Mouse (Mus musculus) liver, adult 2 months (tissue): ENCODE data around the gene Dync2li1. TPM values are rescaled to one million over a fixed set of nuclear protein-coding genes. Genes with fewer than 3 reads are reported as not detected.

Experiments
- DNase-seq: peaks from one replicate; pipeline ENCODE4 v3.0.0-alpha.2; 2011; ENCODE audit warnings: low read depth, low spot score; ENCODE audit errors: extremely low read depth
- H3K27ac ChIP-seq: fragments of 200-500 bp; replicated peaks from 2 replicates; pipeline ENCODE4 v1.5.1; 2012; ENCODE audit warnings: low read depth, mild to moderate bottlenecking, control low read depth, inconsistent platforms, low read length; ENCODE audit not compliant: insufficient read depth
- H3K27me3 ChIP-seq: fragments of 200-500 bp; 2 replicates; pipeline ENCODE4 v1.6.1; 2012; ENCODE audit warnings: mild to moderate bottlenecking, moderate library complexity, low read length, inconsistent platforms; ENCODE audit not compliant: control insufficient read depth, insufficient read depth
- H3K36me3 ChIP-seq: fragments of 200-500 bp; 2 replicates; pipeline ENCODE4 v1.6.1; 2012; ENCODE audit warnings: low read length, inconsistent platforms; ENCODE audit not compliant: control insufficient read depth, insufficient read depth
- H3K4me1 ChIP-seq: fragments of 200-500 bp; 2 replicates; pipeline ENCODE4 v1.6.1; 2011; ENCODE audit warnings: low read length; ENCODE audit not compliant: control insufficient read depth, insufficient read depth
- H3K4me3 ChIP-seq: fragments of 200-500 bp; 2 replicates; pipeline ENCODE4 v1.5.1; 2011; ENCODE audit warnings: low read depth, mild to moderate bottlenecking, control low read depth, low read length, moderate library complexity; ENCODE audit not compliant: insufficient read depth
- H3K79me2 ChIP-seq: fragments of 200-500 bp; 2 replicates; pipeline ENCODE4 v1.6.1; 2012; ENCODE audit warnings: inconsistent platforms, mild to moderate bottlenecking, low read length, moderate library complexity; ENCODE audit not compliant: control insufficient read depth, insufficient read depth
- H3K9ac ChIP-seq: fragments of 200-500 bp; 2 replicates; pipeline ENCODE4 v1.6.1; 2012; ENCODE audit warnings: low read depth, mild to moderate bottlenecking, control low read depth, inconsistent platforms, low read length
- CTCF ChIP-seq: fragments of 200-500 bp; IDR thresholded peaks from 2 replicates; pipeline ENCODE4 v1.5.1; 2011; ENCODE audit warnings: low read depth, low read length, control low read depth
- POLR2A ChIP-seq: fragments of 200-500 bp; IDR thresholded peaks from 2 replicates; pipeline ENCODE4 v1.6.1; 2011; ENCODE audit warnings: low read length, control low read depth; ENCODE audit not compliant: insufficient read depth; ENCODE audit errors: extremely low read depth
- WGBS: fragments of 180-500 bp; shearing (Covaris S2); methylation state at CpG from one replicate; pipeline ENCODE4 v1.1.7; 2018; 5-methylcytosine and 5-hydroxymethylcytosine counted together
- polyA plus RNA-seq: library from polyadenylated mRNA; depleted of rRNA; stranded (reverse); fragments of >200 nt; gene quantifications from 2 replicates; pipeline ENCODE4 v1.2.3, GENCODE M21; 2012
- total RNA-seq: library from RNA; depleted of rRNA; stranded (reverse); fragments of >200 nt; gene quantifications from 2 replicates; pipeline ENCODE4 v1.2.3, GENCODE M21; 2014

Dync2li1 gene
- total and polyA plus RNA-seq, 2 experiments = 0.10 to 0.74 TPM

DNA sequence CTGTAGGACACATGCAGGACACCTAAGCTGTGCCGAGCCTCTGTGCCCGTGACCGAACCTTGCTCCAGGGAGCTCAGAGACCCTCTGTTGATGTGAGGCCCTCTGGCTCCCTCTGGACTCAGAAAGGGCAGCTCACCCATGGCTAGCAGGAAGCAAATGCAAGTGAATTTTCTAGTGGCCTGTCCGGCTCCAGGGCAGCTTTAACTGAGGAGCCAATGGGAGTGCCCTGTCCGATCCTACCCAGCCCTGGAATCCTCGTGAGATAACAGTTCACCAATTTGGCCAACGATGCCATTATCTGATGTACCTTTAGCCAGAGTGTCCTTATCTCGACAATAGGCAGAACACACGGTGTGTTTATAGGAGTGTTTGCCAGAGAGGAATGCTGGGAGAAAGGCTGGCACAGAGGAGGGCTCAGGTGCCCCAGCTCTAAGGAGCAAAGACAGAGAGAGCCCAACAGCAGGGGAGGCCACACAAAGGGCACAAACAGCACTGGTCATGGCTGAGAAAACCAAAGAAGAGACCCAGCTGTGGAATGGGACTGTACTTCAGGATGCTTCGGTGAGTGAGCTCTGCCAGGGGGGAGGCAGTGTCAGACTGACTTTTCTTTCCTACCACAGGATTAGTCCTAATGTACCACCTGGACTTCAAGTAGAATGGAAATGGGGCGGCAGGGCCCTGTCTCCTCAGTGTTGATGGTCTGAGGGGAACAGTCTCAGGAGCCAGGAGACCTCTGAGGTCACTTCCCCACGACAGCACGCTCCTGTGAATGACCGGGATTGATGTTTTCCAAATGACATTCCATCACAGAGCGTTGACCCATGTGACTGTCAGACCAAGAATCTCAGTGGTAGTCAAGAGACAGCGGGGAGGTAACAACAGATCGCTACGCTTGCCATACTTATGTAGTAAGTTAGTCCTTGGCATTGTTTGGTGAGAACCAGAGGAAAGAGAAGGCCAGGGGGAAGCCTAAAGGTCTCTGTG is 56.7 kb downstream of the Dync2li1 start, which contains the start of gene Abcg5:
Gene Abcg5, minus strand, starts transcription at position 278 of the 984 bp plus-strand sequence.
- H3K4me3 ChIP-seq = peak within 1 kb of the TSS; percentile 81

GRCm38 (mm10) chr17:84684284-84684683 is 58.0 kb downstream of the Dync2li1 start:
- Histone ChIP-seq H3K36me3 (peaks cover 13% of the 10 kb centered on the region; the same call in 1 of the 2 replicates), H3K9ac (peak overlapping the region; percentile 89), H3K4me3 (peak overlapping the region; percentile 60), H3K27me3 (no peaks in the 10 kb centered on the region), H3K79me2 (peaks cover 13% of the 10 kb centered on the region; the same call in 1 of the 2 replicates), H3K27ac (peak overlapping the region; percentile 99), H3K4me1 (peaks cover 29% of the 10 kb centered on the region)
- TF ChIP-seq CTCF = no peak
- 9% methylated on average over 6 of the region's 6 CpGs for WGBS
- DNase-seq = no peak

More for the DNA sequence above, 56.7 kb downstream of the Dync2li1 start, which contains the start of gene Abcg5:
- 17% methylated on average over 18 of the region's 18 CpGs for WGBS
- peak; percentile 36; the same call in 1 of the 2 replicates for TF ChIP-seq CTCF
- TF ChIP-seq POLR2A = peak; percentile 52; the same call in 1 of the 2 replicates
- Histone ChIP-seq H3K27ac (peak within 1 kb of the TSS; percentile 99), H3K36me3 (peaks cover 13% of the 10 kb centered on the region; the same call in 1 of the 2 replicates), H3K4me1 (peaks cover 20% of the 10 kb centered on the region), H3K79me2 (peaks cover 13% of the 10 kb centered on the region; the same call in 1 of the 2 replicates), H3K9ac (peak within 1 kb of the TSS; percentile 89), H3K27me3 (no peaks in the 10 kb centered on the region)
- peak; percentile 100 for DNase-seq

GRCm38 (mm10) chr17:84685286-84685685 is 59.0 kb downstream of the Dync2li1 start:
- Histone ChIP-seq H3K27ac (no peak overlapping the region), H3K9ac (peak overlapping the region; percentile 89; the same call in 1 of the 2 replicates), H3K79me2 (peaks cover 12% of the 10 kb centered on the region; the same call in 1 of the 2 replicates), H3K27me3 (no peaks in the 10 kb centered on the region), H3K4me1 (peaks cover 32% of the 10 kb centered on the region), H3K4me3 (no peak overlapping the region), H3K36me3 (peaks cover 13% of the 10 kb centered on the region; the same call in 1 of the 2 replicates)
- WGBS = 73% methylated on average over 4 of the region's 4 CpGs
- no peak for DNase-seq
- TF ChIP-seq CTCF (no peak), POLR2A (no peak)

DNA sequence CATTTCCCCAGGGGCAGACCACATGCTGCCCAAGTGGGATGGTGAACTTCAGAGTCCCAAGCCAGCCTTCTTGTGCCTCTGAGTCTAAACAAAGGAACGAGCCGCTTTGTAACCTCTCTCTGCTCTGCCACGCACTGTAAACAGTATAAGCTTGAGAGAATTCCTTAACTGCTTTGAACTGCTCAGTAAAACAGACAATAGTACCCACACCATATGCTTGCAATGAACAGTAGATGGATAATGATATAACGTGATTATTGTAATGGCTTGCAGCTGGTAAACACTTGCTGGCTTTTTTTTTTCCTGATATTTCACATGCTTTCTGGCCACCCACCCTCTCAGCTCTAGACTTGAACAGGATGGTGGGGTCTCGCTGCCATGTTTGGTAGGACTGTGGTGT is 61.7 kb downstream of the Dync2li1 start:
- TF ChIP-seq CTCF (no peak), POLR2A (no peak)
- 77% methylated on average over 5 of the region's 5 CpGs for WGBS
- no peak overlapping the region for H3K9ac ChIP-seq

DNA sequence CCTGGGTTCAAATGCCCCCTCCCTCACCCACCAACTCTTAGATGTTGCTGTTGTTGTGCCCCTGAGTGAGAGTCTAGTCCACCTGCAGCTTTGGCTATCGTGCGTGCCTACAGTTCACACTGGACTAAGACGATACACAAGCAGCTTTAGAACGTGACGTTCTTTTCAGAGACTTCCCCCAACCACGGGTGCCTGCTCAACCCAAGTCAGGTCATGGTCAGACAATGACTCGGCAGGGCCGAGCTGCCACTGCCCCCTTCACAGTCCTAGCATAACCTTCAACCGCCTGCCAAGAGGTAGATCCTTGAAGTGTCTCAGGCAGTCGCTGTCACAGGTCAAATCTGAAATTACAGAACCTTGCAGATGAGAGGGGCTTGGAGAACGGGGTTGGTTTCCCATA is 62.5 kb downstream of the Dync2li1 start:
- DNase-seq = peak; percentile 79
- peak overlapping the region; percentile 93 for H3K27ac ChIP-seq
- peaks cover 4% of the 10 kb centered on the region; the same call in 1 of the 2 replicates for H3K79me2 ChIP-seq
- WGBS = 18% methylated on average over 11 of the region's 11 CpGs
- peak overlapping the region; percentile 37; the same call in 1 of the 2 replicates for H3K9ac ChIP-seq
- TF ChIP-seq POLR2A = no peak
- TF ChIP-seq CTCF = no peak
- H3K4me3 ChIP-seq = no peak overlapping the region
- peaks cover 18% of the 10 kb centered on the region; the same call in 1 of the 2 replicates for H3K36me3 ChIP-seq
- H3K4me1 ChIP-seq = peaks cover 34% of the 10 kb centered on the region
- no peaks in the 10 kb centered on the region for H3K27me3 ChIP-seq

More for the DNA sequence above, 61.7 kb downstream of the Dync2li1 start:
- Histone ChIP-seq H3K79me2 (peaks cover 4% of the 10 kb centered on the region; the same call in 1 of the 2 replicates), H3K27me3 (no peaks in the 10 kb centered on the region), H3K27ac (no peak overlapping the region), H3K36me3 (peaks cover 18% of the 10 kb centered on the region; the same call in 1 of the 2 replicates), H3K4me3 (no peak overlapping the region), H3K4me1 (peaks cover 29% of the 10 kb centered on the region)
- DNase-seq = no peak
